Mouse (Mus musculus) MEL (cell line): ENCODE measurements around the gene Rpp14. TPM values are rescaled to one million over a fixed set of nuclear protein-coding genes. Genes with fewer than 3 reads are reported as not detected.

Experiments
- DNase-seq: peaks from one replicate; pipeline ENCODE4 v3.0.0; 2011; ENCODE audit warnings: low read depth, low spot score
- H3K27ac ChIP-seq: 2 replicates; pipeline ENCODE4 v1.5.1; 2012; ENCODE audit warnings: low read depth, mild to moderate bottlenecking, control low read depth, low read length, moderate library complexity; ENCODE audit not compliant: control insufficient read depth
- H3K27me3 ChIP-seq, 2 experiments: fragments of 150-350 bp in 1 of 2; sonication (generic) in 1 of 2; 2 replicates each; pipeline ENCODE4 v1.6.1; 2012; ENCODE audit warnings: low read length in 2 of 2, mild to moderate bottlenecking in 2 of 2, improper control_type of control experiment in 1 of 2, moderate library complexity in 1 of 2; ENCODE audit not compliant: insufficient read depth in 2 of 2, control insufficient read depth in 1 of 2
- H3K36me3 ChIP-seq, 2 experiments: 2 replicates each; pipeline ENCODE4 v1.6.1; 2012 to 2014; ENCODE audit warnings: low read length in 2 of 2, improper control_type of control experiment in 1 of 2, inconsistent platforms in 1 of 2, mild to moderate bottlenecking in 1 of 2; ENCODE audit not compliant: insufficient read depth in 2 of 2, control insufficient read depth in 1 of 2
- H3K4me1 ChIP-seq, 2 experiments: fragments of 150-350 bp in 1 of 2; sonication (generic) in 1 of 2; 2 replicates each; pipeline ENCODE4 v1.6.1; 2012; ENCODE audit warnings: low read length in 2 of 2, improper control_type of control experiment in 1 of 2, mild to moderate bottlenecking in 1 of 2; ENCODE audit not compliant: insufficient read depth in 2 of 2, control insufficient read depth in 1 of 2
- H3K4me3 ChIP-seq, 2 experiments: fragments of 150-350 bp in 1 of 2; sonication (generic) in 1 of 2; 2 replicates each; pipeline ENCODE4 v1.5.1; 2012; ENCODE audit warnings: low read depth in 2 of 2, low read length in 2 of 2, mild to moderate bottlenecking in 2 of 2, moderate library complexity in 2 of 2, control low read depth in 1 of 2, improper control_type of control experiment in 1 of 2; ENCODE audit not compliant: control insufficient read depth in 1 of 2, insufficient read depth in 1 of 2
- H3K79me2 ChIP-seq: 2 replicates; pipeline ENCODE4 v1.6.1; 2012; ENCODE audit warnings: mild to moderate bottlenecking, low read length, moderate library complexity; ENCODE audit not compliant: control insufficient read depth, poor library complexity, insufficient read depth
- H3K9ac ChIP-seq: 2 replicates; pipeline ENCODE4 v1.6.1; 2012; ENCODE audit warnings: low read depth, mild to moderate bottlenecking, control low read depth, low read length, moderate library complexity; ENCODE audit not compliant: control insufficient read depth, poor library complexity, severe bottlenecking
- H3K9me3 ChIP-seq: fragments of 150-350 bp; sonication (generic); replicated peaks from 2 replicates; pipeline ENCODE4 v1.6.1; 2012; ENCODE audit warnings: mild to moderate bottlenecking, low read length, improper control_type of control experiment, moderate library complexity; ENCODE audit not compliant: insufficient read depth
- BHLHE40 ChIP-seq: IDR thresholded peaks from 2 replicates; pipeline ENCODE4 v1.6.1; 2012; ENCODE audit warnings: low read depth, mild to moderate bottlenecking, inconsistent platforms, low read length, improper control_type of control experiment, borderline replicate concordance
- E2F4 ChIP-seq: IDR thresholded peaks from 2 replicates; pipeline ENCODE4 v1.6.1; 2011; ENCODE audit warnings: low read depth, low read length, improper control_type of control experiment, borderline replicate concordance
- ETS1 ChIP-seq: IDR thresholded peaks from 2 replicates; pipeline ENCODE4 v1.6.1; 2012; ENCODE audit warnings: low read depth, mild to moderate bottlenecking, inconsistent platforms, low read length, improper control_type of control experiment, moderate library complexity
- GABPA ChIP-seq: IDR thresholded peaks from 2 replicates; pipeline ENCODE4 v1.6.1; 2012; ENCODE audit warnings: low read depth, mild to moderate bottlenecking, inconsistent platforms, low read length, improper control_type of control experiment, moderate library complexity
- GATA1 ChIP-seq: IDR thresholded peaks from 2 replicates; pipeline ENCODE4 v1.6.1; 2011; ENCODE audit warnings: low read depth, low read length, improper control_type of control experiment
- JUND ChIP-seq: IDR thresholded peaks from 2 replicates; pipeline ENCODE4 v1.6.1; 2011; ENCODE audit warnings: low read depth, mild to moderate bottlenecking, improper control_type of control experiment, low read length
- MAX ChIP-seq: IDR thresholded peaks from 2 replicates; pipeline ENCODE4 v1.6.1; 2011; ENCODE audit warnings: low read length, improper control_type of control experiment
- MEF2A ChIP-seq: IDR thresholded peaks from 2 replicates; pipeline ENCODE4 v1.6.1; 2014; ENCODE audit warnings: low read depth, mild to moderate bottlenecking, inconsistent platforms, low read length, improper control_type of control experiment; ENCODE audit not compliant: poor library complexity, insufficient replicate concordance, severe bottlenecking; ENCODE audit errors: extremely low read depth
- MYC ChIP-seq: IDR thresholded peaks from 2 replicates; pipeline ENCODE4 v1.6.1; 2011; ENCODE audit warnings: low read depth, mild to moderate bottlenecking, low read length, improper control_type of control experiment, moderate library complexity
- POLR2AphosphoS5 ChIP-seq: IDR thresholded peaks from 2 replicates; pipeline ENCODE4 v1.6.1; 2012; ENCODE audit warnings: low read depth, borderline replicate concordance, mild to moderate bottlenecking, inconsistent platforms, low read length, moderate library complexity, mixed read lengths
- RAD21 ChIP-seq: IDR thresholded peaks from 2 replicates; pipeline ENCODE4 v1.6.1; 2011; ENCODE audit warnings: mild to moderate bottlenecking, low read depth, low read length, improper control_type of control experiment
- RCOR1 ChIP-seq: IDR thresholded peaks from 2 replicates; pipeline ENCODE4 v1.6.1; 2012; ENCODE audit warnings: low read depth, mild to moderate bottlenecking, inconsistent platforms, low read length, improper control_type of control experiment
- SIN3A ChIP-seq: IDR thresholded peaks from 2 replicates; pipeline ENCODE4 v1.6.1; 2012; ENCODE audit warnings: low read length, improper control_type of control experiment, inconsistent platforms
- SMC3 ChIP-seq: IDR thresholded peaks from 2 replicates; pipeline ENCODE4 v1.6.1; 2011; ENCODE audit warnings: low read depth, low read length, improper control_type of control experiment
- TAL1 ChIP-seq: IDR thresholded peaks from 2 replicates; pipeline ENCODE4 v1.6.1; 2012; ENCODE audit warnings: mild to moderate bottlenecking, inconsistent platforms, low read length, moderate library complexity, mixed read lengths
- UBTF ChIP-seq: IDR thresholded peaks from 2 replicates; pipeline ENCODE4 v1.6.1; 2012; ENCODE audit warnings: low read depth, mild to moderate bottlenecking, inconsistent platforms, low read length, improper control_type of control experiment, moderate library complexity, borderline replicate concordance; ENCODE audit not compliant: insufficient read depth
- USF1 ChIP-seq: IDR thresholded peaks from 2 replicates; pipeline ENCODE4 v1.6.1; 2014; ENCODE audit warnings: low read depth, mild to moderate bottlenecking, inconsistent platforms, low read length, improper control_type of control experiment, moderate library complexity
- USF2 ChIP-seq, 2 experiments: IDR thresholded peaks; 2 replicates each; pipeline ENCODE4 v1.6.1; 2011 to 2012; ENCODE audit warnings: improper control_type of control experiment in 2 of 2, low read length in 2 of 2, borderline replicate concordance in 1 of 2, inconsistent platforms in 1 of 2, low read depth in 1 of 2, mild to moderate bottlenecking in 1 of 2; ENCODE audit not compliant: insufficient read depth in 1 of 2
- ZNF384 ChIP-seq: IDR thresholded peaks from 2 replicates; pipeline ENCODE4 v1.6.1; 2012; ENCODE audit warnings: low read depth, mild to moderate bottlenecking, inconsistent platforms, low read length, improper control_type of control experiment
- polyA plus RNA-seq, 2 experiments: library from polyadenylated mRNA; stranded (reverse) in 1 of 2; unstranded in 1 of 2; fragments of >175 nt in 1 of 2; fragments of >200 nt in 1 of 2; gene quantifications; 2 replicates each; pipeline versions ENCODE4 v1.2.1 to v1.2.4; 2012; ENCODE audit warnings: low replicate concordance in 2 of 2, low read depth in 1 of 2; ENCODE audit not compliant: insufficient read length in 2 of 2, insufficient read depth in 1 of 2, missing spikeins in 1 of 2
- total RNA-seq: library from RNA; depleted of rRNA; stranded (reverse); fragments of 300-350 nt; gene quantifications from 2 replicates; pipeline ENCODE4 v1.2.3, GENCODE M21; 2012

Rpp14 gene
- total and polyA plus RNA-seq, 3 experiments: 41.2 to 45.5 TPM; not detected in 1

DNA sequence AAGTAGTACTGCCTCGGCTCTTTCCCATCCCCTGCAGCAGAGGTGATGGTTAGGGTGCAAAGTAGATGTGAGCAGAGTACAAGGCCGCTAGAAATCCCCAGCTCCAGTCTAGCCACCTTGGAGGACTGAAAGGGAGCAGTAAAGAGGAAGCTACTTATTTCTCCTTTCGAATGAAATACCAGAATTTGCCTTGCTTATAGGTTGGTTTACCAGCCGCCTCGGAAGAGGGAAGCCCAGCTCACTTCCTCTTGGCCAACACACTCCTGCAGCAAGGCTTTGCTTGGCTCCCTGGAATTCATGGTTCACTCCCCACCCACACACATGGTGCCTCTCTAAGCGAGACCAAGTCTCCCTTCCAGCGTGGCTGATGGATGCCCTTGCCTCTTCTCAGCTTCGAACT is 52.6 kb downstream of the Rpp14 start:
- no peaks in the 10 kb centered on the region for H3K79me2 ChIP-seq
- TF ChIP-seq RCOR1: no peak
- TF ChIP-seq POLR2AphosphoS5: no peak
- TF ChIP-seq MYC: no peak
- TF ChIP-seq USF1: no peak
- no peak for TF ChIP-seq MAX
- TF ChIP-seq UBTF: no peak
- no peak for TF ChIP-seq BHLHE40
- no peak for TF ChIP-seq USF2 (IDR thresholded peaks at IDR 0.05; ENCODE audit: borderline replicate concordance in 1 of 2, insufficient read depth in 1 of 2, low read depth in 1 of 2, low read length in 2 of 2)
- no peak for TF ChIP-seq JUND
- no peak for TF ChIP-seq SMC3
- no peak for TF ChIP-seq GABPA
- TF ChIP-seq MEF2A: no peak
- no peak for TF ChIP-seq TAL1
- no peak for TF ChIP-seq SIN3A
- no peak for TF ChIP-seq GATA1
- no peak for TF ChIP-seq ETS1
- TF ChIP-seq ZNF384: no peak
- TF ChIP-seq RAD21: no peak
- TF ChIP-seq, all 39 proteins: peak for 0
- Histone ChIP-seq H3K4me1 (no peaks in the 10 kb centered on the region), H3K9ac (no peak overlapping the region), H3K27me3 (no peaks in the 10 kb centered on the region), H3K36me3 (peaks cover 0 to 3% of the 10 kb centered on the region in 2 experiments; a peak in 2 of 4 replicates), H3K9me3 (no peaks in the 10 kb centered on the region), H3K4me3 (no peak overlapping the region), H3K27ac (no peak overlapping the region)
- DNase-seq: no peak

DNA sequence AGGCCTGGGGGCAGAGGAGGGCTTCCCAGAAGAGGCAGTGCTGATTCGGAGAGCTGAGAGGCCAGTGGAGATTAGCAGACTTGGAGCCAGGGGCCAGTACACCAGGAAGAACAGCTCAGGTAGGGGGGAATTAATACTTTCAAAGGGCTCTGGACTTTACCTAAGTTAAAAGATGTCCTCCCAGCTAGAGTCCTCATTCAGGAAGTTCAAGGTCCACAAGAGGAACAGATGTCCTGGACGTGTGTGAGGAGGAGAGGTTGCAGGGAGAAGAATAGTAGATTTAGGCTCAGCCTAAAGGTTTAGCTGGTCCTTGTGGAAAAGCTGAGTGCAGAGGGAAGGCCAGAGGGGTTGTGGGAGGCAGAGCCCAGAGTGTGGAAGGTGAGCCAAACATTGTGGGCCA is 54.1 kb downstream of the Rpp14 start:
- Histone ChIP-seq H3K9me3 (no peaks in the 10 kb centered on the region), H3K9ac (no peak overlapping the region), H3K4me1 (peaks cover 0 to 3% of the 10 kb centered on the region in 2 experiments; a peak in 1 of 4 replicates), H3K4me3 (no peak overlapping the region), H3K36me3 (peaks cover 0 to 8% of the 10 kb centered on the region in 2 experiments), H3K27ac (no peak overlapping the region), H3K27me3 (no peaks in the 10 kb centered on the region), H3K79me2 (no peaks in the 10 kb centered on the region)
- no peak for TF ChIP-seq E2F4
- no peak for DNase-seq
